Mouse (Mus musculus) brain, embryonic 14.5 days (tissue): ENCODE data around the gene Itpr2.

ENCODE experiments used
- CTCF ChIP-seq: fragments of 200-500 bp; IDR thresholded peaks from 2 replicates; pipeline ENCODE4 v1.5.1; 2012; ENCODE audit warnings: inconsistent platforms, mild to moderate bottlenecking, moderate library complexity, borderline replicate concordance; ENCODE audit not compliant: insufficient read depth, insufficient read length; ENCODE audit errors: extremely low read depth
- POLR2A ChIP-seq: fragments of 200-500 bp; IDR thresholded peaks from 2 replicates; pipeline ENCODE4 v1.6.1; 2012; ENCODE audit warnings: mild to moderate bottlenecking, inconsistent platforms, borderline replicate concordance; ENCODE audit not compliant: poor library complexity, insufficient read depth, insufficient read length, severe bottlenecking; ENCODE audit errors: extremely low read depth

DNA sequence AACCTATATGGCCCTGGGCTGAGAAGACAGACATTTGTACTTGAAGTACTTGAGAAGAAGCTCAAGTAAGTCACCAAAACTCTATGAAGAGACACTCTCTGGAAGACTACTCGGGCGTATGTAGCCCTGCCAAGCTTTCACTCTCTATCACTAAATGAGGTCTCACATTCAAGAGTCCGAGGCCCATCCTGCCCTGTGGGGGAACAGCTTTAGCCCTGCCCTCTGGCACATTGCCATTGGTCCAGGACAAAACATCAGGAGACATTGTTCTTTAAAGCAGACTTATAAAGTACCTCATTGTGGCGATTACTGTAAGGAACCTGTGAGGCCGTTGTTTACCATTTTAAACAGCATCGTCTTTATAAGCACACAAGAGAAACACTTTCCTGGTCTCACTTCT, 77.7 kb downstream of the Itpr2 start:
- TF ChIP-seq POLR2A (no peak), CTCF (no peak)
